Mouse (Mus musculus) hindbrain, embryonic 16.5 days (tissue): Measurements from ENCODE around the gene Rufy1. TPM values are rescaled to one million over a fixed set of nuclear protein-coding genes. Genes with fewer than 3 reads are reported as not detected.
A peak's percentile ranks its signal among the peaks of the same experiment; 100 is the strongest.

Experiments
- ATAC-seq: fragments of 200-750 bp; cut with Nextera tagmentation; 2 replicates; pipeline ENCODE4 v1.8.0; 2017; ENCODE audit warnings: moderate TSS enrichment, moderate library complexity
- H3K27ac ChIP-seq: fragments of 300-500 bp; sonication (generic); 2 replicates; pipeline ENCODE4 v1.5.1; 2014; ENCODE audit warnings: low read depth, mild to moderate bottlenecking, control low read depth, low read length, moderate library complexity
- H3K27me3 ChIP-seq: fragments of 300-500 bp; sonication (generic); replicated peaks from 2 replicates; pipeline ENCODE4 v1.6.1; 2014; ENCODE audit warnings: low read length; ENCODE audit not compliant: control insufficient read depth, insufficient read depth
- H3K36me3 ChIP-seq: fragments of 300-500 bp; sonication (generic); 2 replicates; pipeline ENCODE4 v1.6.1; 2014; ENCODE audit warnings: mild to moderate bottlenecking, low read length, moderate library complexity, mixed read lengths; ENCODE audit not compliant: control insufficient read depth, insufficient read depth
- H3K4me1 ChIP-seq: fragments of 300-500 bp; sonication (generic); 2 replicates; pipeline ENCODE4 v1.6.1; 2014; ENCODE audit warnings: low read depth, low read length; ENCODE audit not compliant: control insufficient read depth, insufficient read depth
- H3K4me2 ChIP-seq: fragments of 300-500 bp; sonication (generic); 2 replicates; pipeline ENCODE4 v1.6.1; 2014; ENCODE audit warnings: mild to moderate bottlenecking, low read length, control low read depth, moderate library complexity
- H3K4me3 ChIP-seq: fragments of 300-500 bp; sonication (generic); 2 replicates; pipeline ENCODE4 v1.5.1; 2014; ENCODE audit warnings: mild to moderate bottlenecking, low read length, control low read depth, moderate library complexity
- H3K9ac ChIP-seq: fragments of 300-500 bp; sonication (generic); 2 replicates; pipeline ENCODE4 v1.6.1; 2014; ENCODE audit warnings: low read depth, mild to moderate bottlenecking, control low read depth, low read length, moderate library complexity
- H3K9me3 ChIP-seq: fragments of 300-500 bp; sonication (generic); 2 replicates; pipeline ENCODE4 v1.6.1; 2014; ENCODE audit warnings: mild to moderate bottlenecking, low read length, moderate library complexity; ENCODE audit not compliant: control insufficient read depth
- WGBS: fragments of 180-500 bp; shearing (Covaris S2); extraction: QIAGEN DNeasy Blood & Tissue Kit; methylation state at CpG from one replicate; pipeline ENCODE4 v1.1.7; 2014; 5-methylcytosine and 5-hydroxymethylcytosine counted together
- polyA plus RNA-seq: library from polyadenylated mRNA; unstranded; fragments of >200 nt; fragmentation: Nextera tagmentation; extraction: Ambion mirVana; gene quantifications from 2 replicates; pipeline ENCODE4 v1.2.1, GENCODE M21; 2015

Gene Rufy1
- polyA plus RNA-seq, 1 experiment from 2014 or later: 23.5 TPM

- Histone ChIP-seq H3K9me3 (no peaks in the 10 kb centered on the region), H3K9ac (no peak overlapping the region), H3K4me2 (no peak overlapping the region), H3K27ac (no peak overlapping the region), H3K4me3 (no peak overlapping the region), H3K4me1 (peaks cover 8% of the 10 kb centered on the region; the same call in 1 of the 2 replicates), H3K27me3 (no peaks in the 10 kb centered on the region), H3K36me3 (no peaks in the 10 kb centered on the region)
- ATAC-seq: no peak
- 94% methylated on average over 5 of the region's 5 CpGs for WGBS
Observed at GRCm38 (mm10) chr11:50432896-50433295, 2.0 kb upstream of the Rufy1 start.

GRCm38 (mm10) chr11:50432069-50432440 is 1.1 kb upstream of the Rufy1 start:
- no peaks in the 10 kb centered on the region for H3K27me3 ChIP-seq
- no peaks in the 10 kb centered on the region for H3K9me3 ChIP-seq
- H3K4me1 ChIP-seq: peaks cover 8% of the 10 kb centered on the region; the same call in 1 of the 2 replicates
- H3K36me3 ChIP-seq: no peaks in the 10 kb centered on the region
- H3K9ac ChIP-seq: no peak overlapping the region
- H3K4me3 ChIP-seq: no peak overlapping the region
- no peak for ATAC-seq
- no peak overlapping the region for H3K27ac ChIP-seq
- 93% methylated on average over 3 of the region's 3 CpGs for WGBS
- no peak overlapping the region for H3K4me2 ChIP-seq

- Histone ChIP-seq H3K9me3 (no peaks in the 10 kb centered on the region), H3K36me3 (no peaks in the 10 kb centered on the region), H3K4me2 (peak overlapping the region; percentile 65), H3K9ac (peak overlapping the region; percentile 95), H3K4me1 (peaks cover 8% of the 10 kb centered on the region; the same call in 1 of the 2 replicates), H3K4me3 (peak overlapping the region; percentile 83), H3K27ac (peak overlapping the region; percentile 97), H3K27me3 (no peaks in the 10 kb centered on the region)
- peak; percentile 31 for ATAC-seq
- 32% methylated on average over 32 of the region's 32 CpGs for WGBS
Observed at GRCm38 (mm10) chr11:50431134-50432068, 476 bp upstream of the Rufy1 start.

DNA sequence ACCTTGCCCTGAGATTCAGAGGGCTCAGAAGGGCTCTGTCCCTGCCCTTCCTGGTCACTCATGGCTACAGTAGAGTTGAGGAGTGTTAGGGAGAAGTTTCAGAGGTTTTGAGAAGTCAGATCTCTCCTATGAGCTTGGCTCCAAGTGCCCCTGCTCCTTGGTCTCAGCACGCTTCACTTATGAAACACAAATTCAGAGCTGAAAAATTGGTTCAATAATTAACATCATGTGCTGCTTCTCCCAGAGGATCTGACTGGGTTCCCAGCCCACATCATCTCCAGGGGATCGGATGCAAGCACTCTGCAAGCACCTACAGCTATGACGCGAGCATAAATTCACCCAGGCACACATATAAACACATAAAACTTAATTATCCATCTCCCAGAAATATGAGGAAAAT is 4.9 kb downstream of the Rufy1 start:
- Histone ChIP-seq H3K4me2 (no peak overlapping the region), H3K4me1 (peaks cover 8% of the 10 kb centered on the region; the same call in 1 of the 2 replicates), H3K9me3 (no peaks in the 10 kb centered on the region), H3K27ac (no peak overlapping the region), H3K27me3 (no peaks in the 10 kb centered on the region), H3K4me3 (no peak overlapping the region), H3K36me3 (no peaks in the 10 kb centered on the region), H3K9ac (no peak overlapping the region)
- no peak for ATAC-seq
- 96% methylated on average over 4 of the region's 4 CpGs for WGBS

DNA sequence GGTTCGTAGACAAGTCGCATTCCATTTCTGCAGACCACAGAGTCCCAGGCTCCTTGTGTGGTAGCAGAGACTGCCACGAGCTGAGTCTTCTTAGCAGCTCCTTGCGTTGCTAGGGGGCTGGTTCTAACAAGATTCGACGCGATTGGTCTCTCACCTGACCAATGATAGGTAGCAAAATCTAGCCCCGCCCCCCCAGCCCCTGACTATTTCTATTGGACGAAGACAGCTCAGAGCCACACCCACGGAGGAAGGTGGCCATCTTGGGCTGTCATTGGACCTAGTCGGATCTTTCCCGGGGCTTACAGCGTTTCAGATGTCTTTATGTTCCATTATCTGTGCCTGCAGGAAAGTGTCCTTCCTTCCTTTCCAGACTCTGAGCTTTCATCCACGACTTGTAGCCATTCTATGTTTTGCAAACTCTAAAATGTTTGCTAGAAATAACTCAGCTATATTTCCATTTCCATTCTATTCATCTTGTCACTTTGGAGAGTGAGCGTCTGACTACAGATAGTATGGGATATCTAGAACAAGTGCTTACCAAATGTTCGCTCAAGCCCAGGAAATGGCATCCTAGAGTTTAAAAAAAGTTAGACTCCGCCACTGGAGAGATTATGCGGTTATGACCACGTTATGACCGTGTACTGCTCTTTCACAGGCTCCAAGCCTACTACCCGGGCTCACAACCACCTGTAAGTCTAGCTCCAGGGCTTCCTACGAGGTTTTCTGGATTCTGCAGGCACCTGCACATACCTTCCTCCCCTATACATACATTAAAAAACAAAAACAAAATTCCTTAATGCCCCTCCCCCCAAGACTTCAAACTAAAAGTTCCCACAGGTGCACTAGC is 8.8 kb downstream of the Rufy1 start:
- ATAC-seq: peak; percentile 98
- peaks cover 6% of the 10 kb centered on the region; the same call in 1 of the 2 replicates for H3K4me1 ChIP-seq
- H3K4me3 ChIP-seq: peak overlapping the region; percentile 44
- peaks cover 6% of the 10 kb centered on the region; the same call in 1 of the 2 replicates for H3K36me3 ChIP-seq
- no peaks in the 10 kb centered on the region for H3K27me3 ChIP-seq
- 23% methylated on average over 22 of the region's 22 CpGs for WGBS
- H3K9ac ChIP-seq: peak overlapping the region; percentile 59
- H3K9me3 ChIP-seq: no peaks in the 10 kb centered on the region
- peak overlapping the region; percentile 90 for H3K4me2 ChIP-seq
- peak overlapping the region; percentile 80 for H3K27ac ChIP-seq

GRCm38 (mm10) chr11:50421461-50421860 is 9.5 kb downstream of the Rufy1 start:
- no peaks in the 10 kb centered on the region for H3K9me3 ChIP-seq
- no peak for ATAC-seq
- H3K9ac ChIP-seq: peak overlapping the region; percentile 59
- peak overlapping the region; percentile 48; the same call in 1 of the 2 replicates for H3K27ac ChIP-seq
- WGBS: 52% methylated on average over 5 of the region's 5 CpGs
- H3K36me3 ChIP-seq: peaks cover 8% of the 10 kb centered on the region; the same call in 1 of the 2 replicates
- H3K4me2 ChIP-seq: peak overlapping the region; percentile 90
- peaks cover 6% of the 10 kb centered on the region; the same call in 1 of the 2 replicates for H3K4me1 ChIP-seq
- no peaks in the 10 kb centered on the region for H3K27me3 ChIP-seq
- peak overlapping the region; percentile 44 for H3K4me3 ChIP-seq

DNA sequence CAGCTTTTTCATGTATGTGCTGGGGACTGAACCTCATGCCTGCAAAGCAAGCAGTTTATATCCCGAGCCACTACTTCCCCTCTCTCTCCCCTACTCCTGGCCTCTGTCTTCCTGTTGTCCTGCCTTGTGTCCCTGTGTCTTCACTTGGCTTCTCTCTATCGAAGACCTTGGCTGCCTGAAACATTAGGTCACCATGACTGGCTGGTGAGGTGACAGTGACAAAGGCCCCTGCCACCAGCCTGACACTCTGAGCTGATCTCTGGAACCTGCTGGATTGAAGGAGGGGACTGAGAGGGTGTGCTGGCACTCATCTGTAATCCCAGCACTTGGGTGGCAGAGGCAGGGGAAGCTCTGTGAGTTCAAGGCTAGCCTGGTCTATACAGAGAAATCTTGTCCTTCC is 13.1 kb downstream of the Rufy1 start:
- H3K4me2 ChIP-seq: no peak overlapping the region
- H3K4me3 ChIP-seq: no peak overlapping the region
- peaks cover 6% of the 10 kb centered on the region; the same call in 1 of the 2 replicates for H3K4me1 ChIP-seq
- H3K36me3 ChIP-seq: peaks cover 14% of the 10 kb centered on the region
- H3K9me3 ChIP-seq: no peaks in the 10 kb centered on the region
- WGBS: 72% methylated on average over 2 of the region's 2 CpGs
- H3K9ac ChIP-seq: no peak overlapping the region
- H3K27me3 ChIP-seq: no peaks in the 10 kb centered on the region
- H3K27ac ChIP-seq: no peak overlapping the region
- no peak for ATAC-seq

- WGBS: 92% methylated on average over 6 of the region's 6 CpGs
- Histone ChIP-seq H3K4me2 (no peak overlapping the region), H3K27ac (no peak overlapping the region), H3K27me3 (no peaks in the 10 kb centered on the region), H3K4me3 (no peak overlapping the region), H3K36me3 (peaks cover 18% of the 10 kb centered on the region), H3K4me1 (no peaks in the 10 kb centered on the region), H3K9ac (no peak overlapping the region), H3K9me3 (no peaks in the 10 kb centered on the region)
- no peak for ATAC-seq
Observed at GRCm38 (mm10) chr11:50415563-50416241, 15.2 kb downstream of the Rufy1 start.
